Mouse (Mus musculus) stomach, postnatal 0 days (tissue): ENCODE data around the gene Timm29. TPM values are rescaled to one million over a fixed set of nuclear protein-coding genes. Genes with fewer than 3 reads are reported as not detected.
A peak's percentile ranks its signal among the peaks of the same experiment; 100 is the strongest.

Experiments
- ATAC-seq: fragments of 200-750 bp; cut with Nextera tagmentation; 2 replicates; pipeline ENCODE4 v1.8.0; 2017; ENCODE audit not compliant: low FRiP score, low TSS enrichment
- DNase-seq: peaks from one replicate; pipeline ENCODE4 v3.0.0-alpha.2; 2016; ENCODE audit warnings: low spot score
- H3K27ac ChIP-seq: fragments of 300-500 bp; sonication (generic); replicated peaks from 2 replicates; pipeline ENCODE4 v1.5.1; 2014; ENCODE audit warnings: mild to moderate bottlenecking, control low read depth
- H3K27me3 ChIP-seq: fragments of 300-500 bp; sonication (generic); 2 replicates; pipeline ENCODE4 v1.6.1; 2014; ENCODE audit warnings: low read length; ENCODE audit not compliant: control insufficient read depth, insufficient read depth
- H3K36me3 ChIP-seq: fragments of 300-500 bp; sonication (generic); 2 replicates; pipeline ENCODE4 v1.6.1; 2014; ENCODE audit warnings: low read length, mixed read lengths; ENCODE audit not compliant: control insufficient read depth, insufficient read depth
- H3K4me1 ChIP-seq: fragments of 300-500 bp; sonication (generic); replicated peaks from 2 replicates; pipeline ENCODE4 v1.6.1; 2014; ENCODE audit warnings: antibody characterized with exemption; ENCODE audit not compliant: control insufficient read depth, insufficient read depth
- H3K4me2 ChIP-seq: fragments of 300-500 bp; sonication (generic); replicated peaks from 2 replicates; pipeline ENCODE4 v1.6.1; 2014; ENCODE audit warnings: low read depth, mild to moderate bottlenecking, control low read depth, moderate library complexity
- H3K4me3 ChIP-seq: fragments of 300-500 bp; sonication (generic); 2 replicates; pipeline ENCODE4 v1.5.1; 2014; ENCODE audit warnings: low read depth, low read length, control low read depth
- H3K9ac ChIP-seq: fragments of 300-500 bp; sonication (generic); 2 replicates; pipeline ENCODE4 v1.6.1; 2014; ENCODE audit warnings: mild to moderate bottlenecking, low read length, control low read depth, mixed read lengths
- H3K9me3 ChIP-seq: fragments of 300-500 bp; sonication (generic); 2 replicates; pipeline ENCODE4 v1.6.1; 2016; ENCODE audit warnings: low read length; ENCODE audit not compliant: control insufficient read depth
- CTCF ChIP-seq: IDR thresholded peaks from 2 replicates; pipeline ENCODE4 v1.5.1; 2016; ENCODE audit warnings: antibody characterized with exemption, low read depth, mild to moderate bottlenecking, moderate library complexity
- EP300 ChIP-seq: optimal IDR thresholded peaks from 2 replicates; pipeline ENCODE3; 2016; ENCODE audit warnings: antibody characterized with exemption
- WGBS: fragments of 180-500 bp; shearing (Covaris S2); extraction: QIAGEN DNeasy Blood & Tissue Kit; methylation state at CpG from one replicate; pipeline ENCODE4 v1.1.7; 2014; 5-methylcytosine and 5-hydroxymethylcytosine counted together
- polyA plus RNA-seq: library from polyadenylated mRNA; unstranded; fragments of >200 nt; fragmentation: Nextera tagmentation; extraction: Ambion mirVana; gene quantifications from 2 replicates; pipeline ENCODE4 v1.2.1, GENCODE M21; 2015

The Timm29 gene
- polyA plus RNA-seq, 1 experiment from 2014 or later = 16.5 TPM

- H3K4me3 ChIP-seq = no peak overlapping the region
- TF ChIP-seq CTCF (no peak), EP300 (no peak)
- no peaks in the 10 kb centered on the region for H3K9me3 ChIP-seq
- H3K4me2 ChIP-seq = no peak overlapping the region
- no peaks in the 10 kb centered on the region for H3K27me3 ChIP-seq
- DNase-seq (no peak), ATAC-seq (no peak)
- no peak overlapping the region for H3K9ac ChIP-seq
- 92% methylated on average over 2 of the region's 2 CpGs for WGBS
- no peaks in the 10 kb centered on the region for H3K36me3 ChIP-seq
- no peak overlapping the region for H3K27ac ChIP-seq
- peaks cover 3% of the 10 kb centered on the region; the same call in 1 of the 2 replicates for H3K4me1 ChIP-seq
Observed at GRCm38 (mm10) chr9:21551049-21551448, 41.5 kb upstream of the Timm29 start.

DNA sequence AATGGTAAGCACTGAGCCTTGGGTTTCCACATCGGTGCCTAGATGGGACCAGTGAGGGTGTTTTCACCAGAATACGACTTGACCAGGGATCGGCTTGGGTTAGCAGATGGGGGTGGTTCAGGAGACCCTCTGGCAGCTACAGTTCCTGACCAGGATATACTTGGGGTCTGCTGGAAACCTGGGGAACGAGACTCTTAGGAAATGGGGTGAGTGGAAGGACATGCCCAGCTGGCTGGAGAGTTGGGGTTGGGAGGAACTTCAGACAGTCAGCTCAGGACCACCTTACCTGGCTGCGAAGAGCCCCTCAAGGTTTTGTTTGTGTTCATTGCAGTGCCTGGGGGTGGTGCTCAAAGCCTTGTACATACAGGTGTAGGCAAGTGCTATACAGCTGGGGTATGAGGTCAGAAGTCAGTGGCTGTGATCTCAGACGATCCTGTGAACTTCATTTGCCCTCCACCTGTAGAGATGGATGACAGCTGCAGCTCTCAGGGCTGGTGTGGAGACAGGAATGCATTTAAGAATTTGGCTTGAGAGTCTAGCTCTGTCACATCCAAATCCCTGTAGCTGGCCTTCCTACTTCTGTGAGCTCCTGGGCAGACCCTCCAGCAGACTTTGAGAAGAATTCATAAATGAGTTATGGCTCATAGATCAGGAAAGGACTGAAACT is 38.8 kb upstream of the Timm29 start:
- no peaks in the 10 kb centered on the region for H3K9me3 ChIP-seq
- H3K4me1 ChIP-seq = no peaks in the 10 kb centered on the region
- no peak overlapping the region for H3K9ac ChIP-seq
- H3K27me3 ChIP-seq = no peaks in the 10 kb centered on the region
- TF ChIP-seq EP300 = no peak
- no peak for TF ChIP-seq CTCF
- no peak for ATAC-seq
- H3K4me3 ChIP-seq = no peak overlapping the region
- WGBS = 78% methylated on average over 6 of the region's 6 CpGs
- no peaks in the 10 kb centered on the region for H3K36me3 ChIP-seq
- DNase-seq = no peak
- H3K27ac ChIP-seq = no peak overlapping the region
- H3K4me2 ChIP-seq = no peak overlapping the region

- no peak overlapping the region for H3K27ac ChIP-seq
- ATAC-seq (no peak), DNase-seq (no peak)
- H3K27me3 ChIP-seq = no peaks in the 10 kb centered on the region
- H3K9me3 ChIP-seq = no peaks in the 10 kb centered on the region
- no peak overlapping the region for H3K4me3 ChIP-seq
- no peak overlapping the region for H3K9ac ChIP-seq
- H3K4me1 ChIP-seq = no peaks in the 10 kb centered on the region
- 87% methylated on average over 6 of the region's 6 CpGs for WGBS
- no peak overlapping the region for H3K4me2 ChIP-seq
- TF ChIP-seq CTCF (peak; percentile 32), EP300 (no peak)
- no peaks in the 10 kb centered on the region for H3K36me3 ChIP-seq
Observed at GRCm38 (mm10) chr9:21555198-21555742, 37.3 kb upstream of the Timm29 start.

GRCm38 (mm10) chr9:21556996-21557395 is 35.5 kb upstream of the Timm29 start:
- no peak for ATAC-seq
- 71% methylated on average over 2 of the region's 2 CpGs for WGBS
- TF ChIP-seq CTCF = no peak
- TF ChIP-seq EP300 = no peak

DNA sequence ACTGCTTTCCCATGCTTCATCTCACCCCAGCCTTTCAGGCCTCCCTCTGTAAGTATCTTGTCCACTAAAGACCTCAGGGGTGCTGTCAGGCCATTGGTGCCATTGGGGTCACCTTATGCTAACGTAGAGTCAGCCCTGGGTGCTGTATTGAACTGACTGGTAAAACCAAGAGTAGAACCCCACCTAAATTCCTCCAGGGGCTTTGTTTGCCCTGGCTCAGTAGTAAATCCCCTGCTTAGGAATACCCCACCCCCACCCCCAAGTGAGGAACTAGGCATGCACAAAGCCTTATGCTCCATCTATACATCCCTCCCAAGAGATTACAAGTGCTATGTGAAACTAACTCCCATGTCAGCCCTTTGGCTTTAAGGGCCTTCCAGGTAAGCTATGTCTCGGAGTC is 35.0 kb upstream of the Timm29 start:
- ATAC-seq (no peak), DNase-seq (no peak)
- TF ChIP-seq CTCF = no peak
- H3K36me3 ChIP-seq = peaks cover 4% of the 10 kb centered on the region; the same call in 1 of the 2 replicates
- H3K27me3 ChIP-seq = no peaks in the 10 kb centered on the region
- H3K27ac ChIP-seq = no peak overlapping the region
- H3K9me3 ChIP-seq = no peaks in the 10 kb centered on the region
- WGBS = 76% methylated on average over 2 of the region's 2 CpGs
- no peak overlapping the region for H3K4me3 ChIP-seq
- H3K4me1 ChIP-seq = no peaks in the 10 kb centered on the region
- no peak overlapping the region for H3K4me2 ChIP-seq
- H3K9ac ChIP-seq = no peak overlapping the region

More at GRCm38 (mm10) chr9:21556996-21557395, 35.5 kb upstream of the Timm29 start:
- Histone ChIP-seq H3K9ac (peak overlapping the region; percentile 13; the same call in 1 of the 2 replicates), H3K9me3 (no peaks in the 10 kb centered on the region), H3K4me3 (no peak overlapping the region), H3K27ac (no peak overlapping the region), H3K4me2 (no peak overlapping the region), H3K4me1 (no peaks in the 10 kb centered on the region), H3K36me3 (no peaks in the 10 kb centered on the region), H3K27me3 (no peaks in the 10 kb centered on the region)
- DNase-seq = no peak

GRCm38 (mm10) chr9:21558366-21558765 is 34.2 kb upstream of the Timm29 start:
- 0 out of 2 replicates have a peak, but pooled peaks have one; percentile 51 for ATAC-seq
- DNase-seq = no peak
- no peak for TF ChIP-seq CTCF
- no peak for TF ChIP-seq EP300
- Histone ChIP-seq H3K4me3 (no peak overlapping the region), H3K4me1 (no peaks in the 10 kb centered on the region), H3K27ac (no peak overlapping the region), H3K4me2 (no peak overlapping the region), H3K9me3 (no peaks in the 10 kb centered on the region), H3K36me3 (peaks cover 4% of the 10 kb centered on the region; the same call in 1 of the 2 replicates), H3K27me3 (no peaks in the 10 kb centered on the region), H3K9ac (no peak overlapping the region)
- 62% methylated on average over 4 of the region's 4 CpGs for WGBS
